In the genomic region with DNA sequence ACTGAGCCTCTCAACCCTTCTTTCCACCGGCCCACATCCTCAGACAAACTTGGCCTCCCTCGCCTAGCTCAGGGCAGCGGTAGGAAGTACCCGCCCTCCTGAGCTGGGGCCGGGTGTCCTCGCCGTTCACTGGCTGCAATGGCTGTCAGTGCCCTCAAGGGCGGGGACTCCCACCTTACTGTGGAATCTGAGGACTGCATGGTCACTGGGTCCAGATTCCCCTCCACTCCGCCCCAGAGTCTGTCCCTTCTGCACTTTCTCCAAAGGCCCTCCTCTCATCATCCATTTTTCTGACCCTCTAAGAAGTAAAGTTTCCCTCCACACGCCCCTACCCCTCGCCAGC, we compare ENCODE assay signal across 8 mouse cellular contexts. TPM values are rescaled to one million over a fixed set of nuclear protein-coding genes. Genes with fewer than 3 reads are reported as not detected.
DNase-seq lines count a peak whose midpoint lies in the region; ATAC-seq and TF ChIP-seq lines count a peak whose summit lies in the region.

No protein-coding gene starts in this region.

- peak; percentile 59 for DNase-seq in MEL-GATA-1-ER (ENCODE audit: extremely low read depth, low read depth)
- peak; percentile 83 for DNase-seq in cerebellum, adult 2 months
- DNase-seq in forebrain, postnatal 0 days: peak; percentile 54
- DNase-seq in heart, postnatal 4 days: peak; percentile 93
- peak; percentile 62 to 72 for DNase-seq in layer of hippocampus, adult 8-10 months (ENCODE audit: low spot score in 2 of 2)
- peak; percentile 93 for DNase-seq in lung, embryonic 14.5 days
- peak; percentile 89 for DNase-seq in testis, postnatal 14 days (ENCODE audit: low spot score)

- peak overlapping the region; percentile 59 for H3K4me3 ChIP-seq in cerebellum, adult 2 months (replicated peaks; ENCODE audit: insufficient read depth, low read depth, low read length)
- peak overlapping the region; percentile 94 for H3K4me3 ChIP-seq in forebrain, postnatal 0 days (ENCODE audit: low read depth, low read length)
- peak overlapping the region; percentile 92 for H3K4me3 ChIP-seq in lung, embryonic 14.5 days (ENCODE audit: low read depth, low read length)

- TF ChIP-seq POLR2A in cerebellum, adult 2 months (IDR thresholded peaks at IDR 0.05; ENCODE audit: borderline replicate concordance, insufficient read depth, low read length): 0 out of 2 replicates have a peak, but pooled peaks have one; percentile 12

- ATAC-seq in forebrain, postnatal 0 days: peak; percentile 68
- ATAC-seq in lung, embryonic 14.5 days (ENCODE audit: insufficient read depth): peak; percentile 89
- ATAC-seq in neutrophil, adult 5-6 weeks (ENCODE audit: extremely low read depth, insufficient number of reproducible peaks, low FRiP score, poor library complexity, severe bottlenecking): peak; percentile 72

- H3K36me3 ChIP-seq in forebrain, postnatal 0 days (ENCODE audit: insufficient read depth): no peaks in the 10 kb centered on the region
- H3K36me3 ChIP-seq in lung, embryonic 14.5 days (ENCODE audit: insufficient read depth): no peaks in the 10 kb centered on the region

- H3K27me3 ChIP-seq in cerebellum, adult 2 months (ENCODE audit: control insufficient read depth, insufficient read depth, low read length): no peaks in the 10 kb centered on the region; the same call in 1 of the 2 replicates
- no peaks in the 10 kb centered on the region for H3K27me3 ChIP-seq in forebrain, postnatal 0 days (ENCODE audit: insufficient read depth, low read length)
- no peaks in the 10 kb centered on the region for H3K27me3 ChIP-seq in lung, embryonic 14.5 days (ENCODE audit: insufficient read depth, low read length)

- WGBS in cerebellum, adult 2 months: under 1% methylated on average over 11 of the region's 11 CpGs
- WGBS in forebrain, postnatal 0 days: under 1% methylated on average over 11 of the region's 11 CpGs
- 0% methylated on average over 11 of the region's 11 CpGs for WGBS in lung, embryonic 14.5 days

- peak overlapping the region; percentile 90 for H3K4me2 ChIP-seq in forebrain, postnatal 0 days (ENCODE audit: low read depth)
- H3K4me2 ChIP-seq in lung, embryonic 14.5 days: peak overlapping the region; percentile 85

- H3K4me1 ChIP-seq in cerebellum, adult 2 months (ENCODE audit: control insufficient read depth, insufficient read depth, low read length): no peaks in the 10 kb centered on the region
- peaks cover 12% of the 10 kb centered on the region; the same call in 1 of the 2 replicates for H3K4me1 ChIP-seq in forebrain, postnatal 0 days (ENCODE audit: insufficient read depth)
- H3K4me1 ChIP-seq in lung, embryonic 14.5 days (ENCODE audit: insufficient read depth): no peaks in the 10 kb centered on the region

- H3K9ac ChIP-seq in forebrain, postnatal 0 days: peak overlapping the region; percentile 33
- peak overlapping the region; percentile 83 for H3K9ac ChIP-seq in lung, embryonic 14.5 days

- no peak overlapping the region for H3K27ac ChIP-seq in cerebellum, adult 2 months (ENCODE audit: insufficient read depth, low read length)
- no peak overlapping the region for H3K27ac ChIP-seq in forebrain, postnatal 0 days (ENCODE audit: low read depth, low read length)
- peak overlapping the region; percentile 78 for H3K27ac ChIP-seq in lung, embryonic 14.5 days (ENCODE audit: low read depth)

- TF ChIP-seq CTCF in cerebellum, adult 2 months (IDR thresholded peaks at IDR 0.05; ENCODE audit: borderline replicate concordance, insufficient read depth, low read depth, low read length): no peak
- peak; percentile 38 for TF ChIP-seq CTCF in forebrain, postnatal 0 days (IDR thresholded peaks at IDR 0.05; ENCODE audit: low read depth)
- peak; percentile 61 for TF ChIP-seq CTCF in lung, embryonic 14.5 days (IDR thresholded peaks at IDR 0.05; ENCODE audit: low read depth)

- no peaks in the 10 kb centered on the region for H3K9me3 ChIP-seq in forebrain, postnatal 0 days (ENCODE audit: low read length)
- no peaks in the 10 kb centered on the region for H3K9me3 ChIP-seq in lung, embryonic 14.5 days (ENCODE audit: low read depth, low read length)

RNA-seq across cellular contexts. Expression of gene Nek7, which starts 2.0 kb away (rescaled TPM):
- 18.3 and 21.5 TPM in 2 replicates for polyA plus RNA-seq in cerebellum, adult 2 months (2012; rRNA removed)
- 10.9 and 15.4 TPM in 2 replicates for total RNA-seq in forebrain, postnatal 0 days (2014; rRNA removed)
- 9.9 and 15.3 TPM in 2 replicates for polyA plus RNA-seq in forebrain, postnatal 0 days (2015; fragmentation: Nextera tagmentation; extraction: Ambion mirVana)
- 10 to 100 TPM; 50.3 to 52.8 TPM for total RNA-seq in heart, postnatal 4 days (2021)
- total RNA-seq in layer of hippocampus, adult 8-10 months (2022): 10 to 100 TPM; 38.0 to 46.2 (median 38.4) TPM
- 33.8 and 35.1 TPM in 2 replicates for polyA plus RNA-seq in lung, embryonic 14.5 days (2014; fragmentation: Nextera tagmentation; extraction: Ambion mirVana)
- total RNA-seq in neutrophil, adult 5-6 weeks (2017): 58.0 and 62.6 TPM in 2 replicates
